Mouse (Mus musculus) CH12.LX (cell line): Measurements from ENCODE around the gene Spout1.

Experiments
- CTCF ChIP-seq, 2 experiments: IDR thresholded peaks in 1 of 2; conservative IDR thresholded peaks in 1 of 2; 2 replicates each; pipeline ENCODE4 v1.5.1; 2011 to 2012; ENCODE audit warnings: low read depth in 2 of 2, low read length in 2 of 2, improper control_type of control experiment in 1 of 2, inconsistent platforms in 1 of 2, mild to moderate bottlenecking in 1 of 2, moderate library complexity in 1 of 2
- POLR2A ChIP-seq: IDR thresholded peaks from 2 replicates; pipeline ENCODE4 v1.6.1; 2011; ENCODE audit warnings: low read depth, mild to moderate bottlenecking, improper control_type of control experiment, low read length
- ZC3H11A ChIP-seq: IDR thresholded peaks from 2 replicates; pipeline ENCODE4 v1.6.1; 2012; ENCODE audit warnings: low read depth, mild to moderate bottlenecking, inconsistent platforms, low read length, improper control_type of control experiment

GRCm38 (mm10) chr2:30144436-30144835 lies 33.8 kb downstream of the Spout1 start:
- TF ChIP-seq CTCF (conservative IDR thresholded peaks at IDR 0.05 in 1 of 2, IDR thresholded peaks at IDR 0.05 in 1 of 2; ENCODE audit: low read depth in 2 of 2, low read length in 2 of 2) (no peak), ZC3H11A (no peak), POLR2A (no peak)
